Mouse (Mus musculus) left cerebral cortex, postnatal 10 days (tissue): ENCODE results near the gene Brca2. TPM values are rescaled to one million over a fixed set of nuclear protein-coding genes. Genes with fewer than 3 reads are reported as not detected.

ENCODE experiments used
- DNase-seq, 2 experiments: peaks; one replicate each; pipeline ENCODE4 v3.0.0; 2021 to 2022; ENCODE audit warnings: low spot score in 2 of 2, mixed read lengths in 1 of 2; ENCODE audit errors: extremely low spot score in 1 of 2
- intact Hi-C: fragments of 180-260 bp; cut with DNase I; formaldehyde crosslinking; loops from one replicate; pipeline ENCODE4 v1.15.1; 2025
- total RNA-seq, 2 experiments: library from RNA; stranded (reverse); gene quantifications; 2 replicates each; pipeline ENCODE4 v1.2.3; 2021

Gene Brca2
- total RNA-seq, 2 experiments from 2014 or later, result 9.5 to 14.6 TPM

GRCm38 (mm10) chr5:150593756-150594648 is 71.6 kb downstream of the Brca2 start:
- intact Hi-C loops, result no loop called here
- DNase-seq, result peak; percentile 38 to 66

GRCm38 (mm10) chr5:150594649-150595339 is 72.4 kb downstream of the Brca2 start:
- DNase-seq, result peak in 1 of 2 experiments; percentile 65
- intact Hi-C loops, result no loop called here

- intact Hi-C loops, result no loop called here
- no peak for DNase-seq
These were observed 73.1 kb downstream of the Brca2 start for GRCm38 (mm10) chr5:150595366-150596016.

- intact Hi-C loops, result no loop called here
- DNase-seq, result no peak
These were observed 74.7 kb downstream of the Brca2 start, which contains the start of gene N4bp2l1 for GRCm38 (mm10) chr5:150597088-150597487. TSS of gene N4bp2l1 (minus strand) at chr5:150597188.

GRCm38 (mm10) chr5:150598202-150599119 is 76.0 kb downstream of the Brca2 start:
- intact Hi-C loops, result no loop called here
- DNase-seq, result no peak

GRCm38 (mm10) chr5:150599301-150600294 is 77.2 kb downstream of the Brca2 start:
- no peak for DNase-seq
- intact Hi-C loops, result no loop called here

- intact Hi-C loops, result no loop called here
- no peak for DNase-seq
These were observed 78.4 kb downstream of the Brca2 start for GRCm38 (mm10) chr5:150600554-150601440.

GRCm38 (mm10) chr5:150601441-150602230 is 79.2 kb downstream of the Brca2 start:
- intact Hi-C loops, result no loop called here
- DNase-seq, result peak in 1 of 2 experiments; percentile 32

- no peak for DNase-seq
- intact Hi-C loops, result no loop called here
These were observed 83.7 kb downstream of the Brca2 start for GRCm38 (mm10) chr5:150606131-150606530.

GRCm38 (mm10) chr5:150607631-150608030 is 85.2 kb downstream of the Brca2 start:
- intact Hi-C loops, result no loop called here
- DNase-seq, result no peak

GRCm38 (mm10) chr5:150611136-150611535 is 88.7 kb downstream of the Brca2 start:
- no peak for DNase-seq
- intact Hi-C loops, result no loop called here

- DNase-seq, result no peak
These were observed 89.3 kb downstream of the Brca2 start for GRCm38 (mm10) chr5:150611697-150612096.

GRCm38 (mm10) chr5:150614054-150614453 is 91.6 kb downstream of the Brca2 start:
- intact Hi-C loops, result no loop called here
- DNase-seq, result no peak

More at GRCm38 (mm10) chr5:150611697-150612096, 89.3 kb downstream of the Brca2 start:
- intact Hi-C loops, result no loop called here

GRCm38 (mm10) chr5:150616216-150616615 is 93.8 kb downstream of the Brca2 start:
- no peak for DNase-seq
- intact Hi-C loops, result no loop called here

- intact Hi-C loops, result no loop called here
- no peak for DNase-seq
These were observed 94.3 kb downstream of the Brca2 start for GRCm38 (mm10) chr5:150616731-150617130.
